Mouse (Mus musculus): ENCODE results near the gene Mutyh.

GRCm38 (mm10) chr4:116840841-116841240, 33.3 kb downstream of the Mutyh start:
- TF ChIP-seq CTCF (IDR thresholded peaks at IDR 0.05; ENCODE audit: low read depth) (no peak), EP300 (IDR thresholded peaks at IDR 0.05; ENCODE audit: low read depth) (no peak)
